Mouse (Mus musculus) liver, embryonic 11.5 days (tissue): Measurements from ENCODE around the gene Slc25a33. TPM values are rescaled to one million over a fixed set of nuclear protein-coding genes. Genes with fewer than 3 reads are reported as not detected.

Experiments
- ATAC-seq: fragments of 200-750 bp; cut with Nextera tagmentation; replicated peaks from 2 replicates; pipeline ENCODE4 v1.8.0; 2017; ENCODE audit warnings: moderate number of reproducible peaks, mild to moderate bottlenecking, moderate TSS enrichment, moderate library complexity; ENCODE audit not compliant: low FRiP score
- DNase-seq: peaks from one replicate; pipeline ENCODE4 v3.0.0-alpha.2; 2017; ENCODE audit warnings: low spot score
- H3K27ac ChIP-seq: fragments of 300-500 bp; sonication (generic); 2 replicates; pipeline ENCODE4 v1.5.1; 2014; ENCODE audit warnings: mild to moderate bottlenecking, low read depth, low read length, control low read depth
- H3K27me3 ChIP-seq: fragments of 300-500 bp; sonication (generic); replicated peaks from 2 replicates; pipeline ENCODE4 v1.6.1; 2014; ENCODE audit warnings: low read length, mixed read lengths; ENCODE audit not compliant: control insufficient read depth, insufficient read depth
- H3K36me3 ChIP-seq: fragments of 300-500 bp; sonication (generic); 2 replicates; pipeline ENCODE4 v1.6.1; 2014; ENCODE audit warnings: mild to moderate bottlenecking, low read length, moderate library complexity, mixed read lengths; ENCODE audit not compliant: control insufficient read depth, insufficient read depth
- H3K4me1 ChIP-seq: fragments of 300-500 bp; sonication (generic); replicated peaks from 2 replicates; pipeline ENCODE4 v1.6.1; 2014; ENCODE audit warnings: low read length, mixed read lengths; ENCODE audit not compliant: control insufficient read depth, insufficient read depth
- H3K4me2 ChIP-seq: fragments of 300-500 bp; sonication (generic); 2 replicates; pipeline ENCODE4 v1.6.1; 2014; ENCODE audit warnings: mild to moderate bottlenecking, control low read depth, moderate library complexity
- H3K4me3 ChIP-seq: fragments of 300-500 bp; sonication (generic); 2 replicates; pipeline ENCODE4 v1.5.1; 2014; ENCODE audit warnings: low read depth, low read length, control low read depth
- H3K9ac ChIP-seq: fragments of 300-500 bp; sonication (generic); 2 replicates; pipeline ENCODE4 v1.6.1; 2014; ENCODE audit warnings: low read depth, low read length, control low read depth
- H3K9me3 ChIP-seq: fragments of 300-500 bp; sonication (generic); 2 replicates; pipeline ENCODE4 v1.6.1; 2016; ENCODE audit warnings: low read length, inconsistent platforms, mixed read lengths; ENCODE audit not compliant: control insufficient read depth
- WGBS: fragments of 180-500 bp; shearing (Covaris S2); extraction: QIAGEN DNeasy Blood & Tissue Kit; methylation state at CpG from one replicate; pipeline ENCODE4 v1.1.7; 2014; 5-methylcytosine and 5-hydroxymethylcytosine counted together
- polyA plus RNA-seq: library from polyadenylated mRNA; unstranded; fragments of >200 nt; fragmentation: Nextera tagmentation; extraction: Ambion mirVana; gene quantifications from 2 replicates; pipeline ENCODE4 v1.2.1, GENCODE M21; 2014

Gene Slc25a33
- polyA plus RNA-seq, 1 experiment from 2014 or later = 23.2 TPM

- H3K27me3 ChIP-seq = no peaks in the 10 kb centered on the region
- H3K4me2 ChIP-seq = no peak overlapping the region
- 79% methylated on average over 17 of the region's 17 CpGs for WGBS
- H3K4me3 ChIP-seq = no peak overlapping the region
- no peaks in the 10 kb centered on the region for H3K9me3 ChIP-seq
- H3K4me1 ChIP-seq = no peaks in the 10 kb centered on the region
- H3K9ac ChIP-seq = no peak overlapping the region
- no peak overlapping the region for H3K27ac ChIP-seq
- no peak for DNase-seq
- ATAC-seq = no peak
- H3K36me3 ChIP-seq = peaks cover 56% of the 10 kb centered on the region
Measured at GRCm38 (mm10) chr4:149723855-149724731, 50.0 kb downstream of the Slc25a33 start.

GRCm38 (mm10) chr4:149723021-149723390, 51.1 kb downstream of the Slc25a33 start:
- ATAC-seq = no peak
- WGBS = 92% methylated on average over 12 of the region's 12 CpGs
- no peak for DNase-seq
- no peaks in the 10 kb centered on the region for H3K27me3 ChIP-seq
- H3K4me3 ChIP-seq = no peak overlapping the region
- no peak overlapping the region for H3K27ac ChIP-seq
- H3K9me3 ChIP-seq = no peaks in the 10 kb centered on the region
- H3K4me2 ChIP-seq = no peak overlapping the region
- no peak overlapping the region for H3K9ac ChIP-seq
- peaks cover 60% of the 10 kb centered on the region for H3K36me3 ChIP-seq
- H3K4me1 ChIP-seq = no peaks in the 10 kb centered on the region

GRCm38 (mm10) chr4:149722104-149723020, 51.7 kb downstream of the Slc25a33 start:
- no peak overlapping the region for H3K4me2 ChIP-seq
- no peak for DNase-seq
- H3K27me3 ChIP-seq = no peaks in the 10 kb centered on the region
- H3K4me1 ChIP-seq = no peaks in the 10 kb centered on the region
- H3K9ac ChIP-seq = no peak overlapping the region
- no peak for ATAC-seq
- no peak overlapping the region for H3K27ac ChIP-seq
- 87% methylated on average over 24 of the region's 24 CpGs for WGBS
- peaks cover 59% of the 10 kb centered on the region for H3K36me3 ChIP-seq
- no peak overlapping the region for H3K4me3 ChIP-seq
- no peaks in the 10 kb centered on the region for H3K9me3 ChIP-seq

GRCm38 (mm10) chr4:149721163-149721562, 52.9 kb downstream of the Slc25a33 start:
- Histone ChIP-seq H3K9ac (no peak overlapping the region), H3K9me3 (no peaks in the 10 kb centered on the region), H3K27ac (no peak overlapping the region), H3K27me3 (no peaks in the 10 kb centered on the region), H3K4me2 (no peak overlapping the region), H3K4me1 (no peaks in the 10 kb centered on the region), H3K36me3 (peaks cover 60% of the 10 kb centered on the region), H3K4me3 (no peak overlapping the region)
- ATAC-seq (no peak), DNase-seq (no peak)
- WGBS = 78% methylated on average over 8 of the region's 8 CpGs

- Histone ChIP-seq H3K4me1 (no peaks in the 10 kb centered on the region), H3K9ac (no peak overlapping the region), H3K36me3 (peaks cover 61% of the 10 kb centered on the region), H3K4me3 (no peak overlapping the region), H3K9me3 (no peaks in the 10 kb centered on the region), H3K4me2 (no peak overlapping the region), H3K27ac (no peak overlapping the region), H3K27me3 (no peaks in the 10 kb centered on the region)
- 82% methylated on average over 6 of the region's 6 CpGs for WGBS
- DNase-seq (no peak), ATAC-seq (no peak)
Measured at GRCm38 (mm10) chr4:149719686-149720085, 54.4 kb downstream of the Slc25a33 start.

GRCm38 (mm10) chr4:149714542-149714941, 59.5 kb downstream of the Slc25a33 start:
- H3K9me3 ChIP-seq = no peaks in the 10 kb centered on the region
- no peaks in the 10 kb centered on the region for H3K27me3 ChIP-seq
- no peak overlapping the region for H3K9ac ChIP-seq
- no peak overlapping the region for H3K27ac ChIP-seq
- H3K4me2 ChIP-seq = no peak overlapping the region
- H3K4me3 ChIP-seq = no peak overlapping the region
- DNase-seq (no peak), ATAC-seq (no peak)
- 71% methylated on average over 3 of the region's 3 CpGs for WGBS
- H3K4me1 ChIP-seq = no peaks in the 10 kb centered on the region
- H3K36me3 ChIP-seq = peaks cover 40% of the 10 kb centered on the region

GRCm38 (mm10) chr4:149711955-149712354, 62.1 kb downstream of the Slc25a33 start:
- DNase-seq (no peak), ATAC-seq (no peak)
- Histone ChIP-seq H3K4me1 (no peaks in the 10 kb centered on the region), H3K4me2 (no peak overlapping the region), H3K27ac (no peak overlapping the region), H3K4me3 (no peak overlapping the region), H3K9me3 (no peaks in the 10 kb centered on the region), H3K27me3 (no peaks in the 10 kb centered on the region), H3K9ac (no peak overlapping the region), H3K36me3 (peaks cover 18% of the 10 kb centered on the region; the same call in 1 of the 2 replicates)
- 28% methylated on average over 7 of the region's 7 CpGs for WGBS

GRCm38 (mm10) chr4:149711485-149711884, 62.6 kb downstream of the Slc25a33 start:
- Histone ChIP-seq H3K36me3 (peaks cover 13% of the 10 kb centered on the region; the same call in 1 of the 2 replicates), H3K27ac (no peak overlapping the region), H3K9ac (no peak overlapping the region), H3K4me1 (no peaks in the 10 kb centered on the region), H3K9me3 (no peaks in the 10 kb centered on the region), H3K4me3 (no peak overlapping the region), H3K4me2 (no peak overlapping the region), H3K27me3 (no peaks in the 10 kb centered on the region)
- no peak for ATAC-seq
- 90% methylated on average over 5 of the region's 5 CpGs for WGBS
- no peak for DNase-seq
